Mouse (Mus musculus): ENCODE results near the gene Olfr484.
"Not testable (repeated sequence)": the region's sequence is repeated elsewhere in the genome, so short reads cannot be mapped to it uniquely, and the experiment has no call there.

The Olfr484 gene

GRCm38 (mm10) chr7:108127349-108127748 lies at the start of gene Olfr484:
Gene Olfr484 (minus strand): TSS chr7:108127449.
- no peak for ATAC-seq (ENCODE audit: insufficient number of reproducible peaks, low FRiP score, low TSS enrichment)

- not testable (repeated sequence) for ATAC-seq (ENCODE audit: insufficient number of reproducible peaks, low FRiP score, low TSS enrichment)
Measured at GRCm38 (mm10) chr7:108172642-108173041, 45.4 kb upstream of the Olfr484 start, which contains the start of gene Olfr486. Gene Olfr486 (minus strand): TSS chr7:108172742.

- no peak for ATAC-seq (ENCODE audit: insufficient number of reproducible peaks, low FRiP score, low TSS enrichment)
Measured at GRCm38 (mm10) chr7:108159771-108160170, 32.5 kb upstream of the Olfr484 start, which contains the start of gene Olfr485. Gene Olfr485 (minus strand): TSS chr7:108159871.

DNA sequence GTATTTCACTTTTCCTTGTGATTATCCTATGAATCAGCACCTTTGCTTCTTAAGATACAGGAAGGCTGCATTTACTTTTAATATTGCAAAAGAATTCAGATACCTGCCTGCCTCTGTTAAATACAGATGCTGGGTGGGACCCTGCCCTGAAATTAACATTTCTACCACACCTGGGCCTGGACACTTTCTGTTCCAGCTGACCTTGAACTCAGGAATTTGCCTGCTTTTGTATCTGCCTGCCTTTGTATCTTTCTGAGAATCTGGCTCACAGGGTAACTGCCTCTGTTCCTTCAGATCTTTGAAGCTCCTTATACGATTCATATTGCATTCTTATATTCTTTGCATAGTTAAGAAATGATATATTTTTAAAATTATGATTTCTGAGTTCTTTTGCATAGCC lies 5.8 kb downstream of the Olfr484 start:
- no peak for ATAC-seq (ENCODE audit: insufficient number of reproducible peaks, low FRiP score, low TSS enrichment)

DNA sequence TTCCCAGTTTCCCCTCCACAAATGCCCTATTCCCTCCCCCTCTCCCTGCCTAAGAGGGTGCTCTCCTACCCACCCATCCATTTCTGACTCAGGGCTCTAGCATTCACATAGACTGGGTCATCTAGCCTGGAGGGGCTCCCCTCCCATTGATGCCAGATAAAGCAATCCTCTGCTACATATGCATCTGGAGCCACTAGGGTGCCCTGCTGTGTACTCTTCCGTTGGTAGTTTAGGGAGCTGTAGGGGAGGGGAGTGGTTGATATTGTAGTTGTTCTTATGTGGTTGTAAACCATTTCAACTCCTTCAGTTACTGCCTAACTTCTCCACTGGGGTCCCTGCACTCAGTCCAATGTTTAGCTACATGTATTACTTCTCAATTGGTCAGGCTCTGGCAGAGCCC lies 6.6 kb downstream of the Olfr484 start:
- no peak for ATAC-seq (ENCODE audit: insufficient number of reproducible peaks, low FRiP score, low TSS enrichment)

DNA sequence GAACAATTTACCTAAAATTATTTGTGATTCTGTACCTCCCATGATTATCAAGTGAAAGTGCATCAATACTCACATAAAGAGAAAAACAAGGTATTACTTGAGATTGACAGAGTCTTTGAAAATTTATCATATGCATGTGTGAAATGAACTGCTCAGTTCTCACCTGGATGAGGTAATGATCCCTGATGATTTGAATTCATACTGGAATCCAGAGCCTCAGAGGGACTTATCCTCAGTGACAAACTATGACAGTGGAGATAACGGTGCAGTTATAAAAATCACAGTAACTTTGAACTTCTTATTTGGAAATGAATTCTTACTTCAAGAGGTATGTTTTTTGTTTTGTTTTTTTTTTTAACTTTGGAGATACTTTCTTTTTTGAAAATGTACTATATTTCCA lies 26.7 kb downstream of the Olfr484 start, which contains the start of gene Olfr483:
TSS of gene Olfr483 (plus strand) at position 301 of the 400 bp plus-strand sequence.
- ATAC-seq (ENCODE audit: insufficient number of reproducible peaks, low FRiP score, low TSS enrichment) = no peak

GRCm38 (mm10) chr7:108097486-108097885 lies 29.8 kb downstream of the Olfr484 start, which contains the start of gene Olfr482:
Gene Olfr482 (minus strand): TSS chr7:108097586.
- no peak for ATAC-seq (ENCODE audit: insufficient number of reproducible peaks, low FRiP score, low TSS enrichment)

DNA sequence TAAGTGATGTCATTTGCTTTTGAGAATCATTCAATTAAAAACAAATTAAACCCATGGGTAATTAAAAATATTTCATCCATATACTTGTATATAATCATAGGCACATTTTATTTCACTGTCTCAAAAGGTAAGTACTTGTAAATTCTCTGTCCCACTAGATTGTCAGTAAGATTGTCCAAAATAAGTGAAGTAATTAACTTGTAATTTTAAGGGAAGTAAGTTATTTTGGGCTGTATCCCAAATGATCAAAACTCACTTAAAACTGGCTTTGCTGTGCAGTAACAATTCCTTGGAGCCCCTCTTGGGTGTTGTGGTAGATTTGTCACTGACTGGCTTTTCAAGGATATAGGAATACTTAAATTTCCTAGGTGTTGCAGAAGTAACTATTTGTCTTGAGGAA lies 47.7 kb downstream of the Olfr484 start, which contains the start of gene Olfr481:
TSS of gene Olfr481 (plus strand) at position 301 of the 400 bp plus-strand sequence.
- no peak for ATAC-seq (ENCODE audit: insufficient number of reproducible peaks, low FRiP score, low TSS enrichment)
